Mouse (Mus musculus) ovary, postnatal 36 days (tissue): ENCODE measurements at regions not wholly inside any gene's neighbourhood (a gene's known extent, or its start where the extent isn't known, plus 50 kb on each side); places are given as distances from the start of the nearest gene placed in this dataset.

Experiments
- DNase-seq: peaks from one replicate; pipeline ENCODE4 v3.0.0; 2022; ENCODE audit warnings: low spot score, mixed read lengths

DNA sequence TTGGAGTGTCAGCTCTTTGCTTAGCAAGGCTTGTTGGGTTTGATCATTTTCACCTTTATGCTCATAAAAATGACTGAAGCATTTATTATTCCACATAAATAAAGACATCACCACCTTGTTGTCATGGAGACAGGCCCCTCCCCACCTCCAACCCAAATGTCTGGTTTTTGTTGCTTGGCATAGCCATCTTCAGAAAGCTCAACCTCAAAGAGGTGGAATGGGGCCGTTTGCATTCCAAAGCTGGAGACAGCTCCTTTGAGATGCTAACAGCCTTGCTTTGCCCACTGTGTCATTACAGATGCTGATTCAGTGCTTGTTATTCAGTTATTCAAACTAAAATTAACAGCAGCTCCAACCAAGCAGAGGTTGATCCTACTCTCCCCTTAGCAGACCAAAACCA lies 51.9 kb upstream of the Lgalsl start:
- DNase-seq, result no peak

DNA sequence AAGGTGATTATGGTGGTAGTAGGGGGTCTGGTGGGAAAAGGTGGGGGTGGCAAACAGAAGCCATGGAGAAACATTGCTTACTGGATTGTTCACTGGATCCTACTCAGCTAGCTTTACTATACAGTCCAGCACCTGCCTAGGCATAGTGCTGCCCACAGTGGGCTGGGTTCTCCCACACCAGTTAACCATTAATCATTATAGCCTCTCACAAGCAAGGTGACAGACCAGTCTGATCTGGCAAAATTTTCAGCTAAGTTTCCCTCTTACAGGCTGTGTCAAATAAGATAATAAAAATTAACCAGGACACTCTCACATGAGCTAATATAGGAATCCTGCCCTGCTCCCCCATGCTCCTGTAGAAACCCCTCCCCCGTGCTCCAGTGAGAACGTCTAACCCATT lies 53.1 kb upstream of the Lgalsl start:
- DNase-seq, result no peak

DNA sequence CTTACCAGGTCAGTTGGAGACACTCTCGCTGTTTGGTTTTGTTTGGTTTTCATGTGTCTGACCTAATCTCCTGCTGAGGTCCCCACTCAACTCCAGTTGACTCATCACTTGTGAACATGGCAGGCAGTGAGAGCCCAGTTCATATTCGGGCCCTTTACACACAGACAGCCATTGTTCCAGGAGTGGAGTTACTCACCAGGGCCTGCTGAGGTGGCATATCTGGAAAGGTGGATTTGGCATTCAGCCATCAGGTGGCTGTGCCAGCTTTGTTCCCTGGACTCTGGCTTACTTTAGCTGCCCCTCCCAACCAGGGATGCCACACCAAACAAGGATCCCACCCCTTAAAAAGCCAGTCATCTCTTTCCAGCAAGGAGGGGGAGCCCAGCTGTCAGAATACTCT lies 56.2 kb upstream of the Lgalsl start:
- no peak for DNase-seq

DNA sequence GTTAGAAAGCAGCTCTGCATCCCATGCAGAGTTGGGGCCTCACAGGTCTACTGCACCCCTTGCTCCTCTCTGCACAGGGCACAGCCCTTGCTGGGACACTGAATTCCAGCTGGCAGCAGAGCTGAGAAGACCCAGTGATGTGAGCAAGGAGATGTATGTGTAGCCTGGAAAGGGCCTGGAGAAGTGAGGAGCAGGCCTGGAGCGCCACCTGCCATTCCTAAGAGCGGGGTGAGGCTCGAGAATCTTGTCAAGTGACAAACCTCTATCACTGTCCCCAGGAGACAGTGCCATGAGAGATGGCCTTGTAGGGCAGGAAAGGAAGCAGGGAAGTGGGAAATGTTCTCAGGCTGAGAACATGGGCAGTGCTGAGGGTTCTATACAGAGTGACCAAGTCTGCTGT lies 59.6 kb upstream of the Lgalsl start:
- no peak for DNase-seq

DNA sequence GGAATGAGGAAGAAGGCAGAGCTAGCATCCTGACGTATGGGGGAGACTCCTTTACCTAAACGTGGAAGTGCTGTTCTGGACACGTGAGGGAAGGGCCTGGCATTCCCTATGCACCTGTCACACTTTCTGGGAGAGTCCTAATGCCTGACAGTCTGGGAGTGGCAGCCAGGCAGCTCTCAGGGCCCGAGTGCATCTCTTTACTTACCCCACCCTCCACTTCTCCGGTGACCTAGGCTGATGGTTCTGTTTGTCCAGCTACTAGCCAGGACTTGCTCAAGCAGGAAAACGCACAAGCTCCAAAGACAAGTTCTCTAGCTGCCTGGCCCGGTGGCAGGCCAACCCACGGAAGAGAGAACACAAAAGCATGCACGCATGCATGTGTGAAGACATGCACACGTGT lies 60.9 kb upstream of the Lgalsl start:
- DNase-seq, result no peak

DNA sequence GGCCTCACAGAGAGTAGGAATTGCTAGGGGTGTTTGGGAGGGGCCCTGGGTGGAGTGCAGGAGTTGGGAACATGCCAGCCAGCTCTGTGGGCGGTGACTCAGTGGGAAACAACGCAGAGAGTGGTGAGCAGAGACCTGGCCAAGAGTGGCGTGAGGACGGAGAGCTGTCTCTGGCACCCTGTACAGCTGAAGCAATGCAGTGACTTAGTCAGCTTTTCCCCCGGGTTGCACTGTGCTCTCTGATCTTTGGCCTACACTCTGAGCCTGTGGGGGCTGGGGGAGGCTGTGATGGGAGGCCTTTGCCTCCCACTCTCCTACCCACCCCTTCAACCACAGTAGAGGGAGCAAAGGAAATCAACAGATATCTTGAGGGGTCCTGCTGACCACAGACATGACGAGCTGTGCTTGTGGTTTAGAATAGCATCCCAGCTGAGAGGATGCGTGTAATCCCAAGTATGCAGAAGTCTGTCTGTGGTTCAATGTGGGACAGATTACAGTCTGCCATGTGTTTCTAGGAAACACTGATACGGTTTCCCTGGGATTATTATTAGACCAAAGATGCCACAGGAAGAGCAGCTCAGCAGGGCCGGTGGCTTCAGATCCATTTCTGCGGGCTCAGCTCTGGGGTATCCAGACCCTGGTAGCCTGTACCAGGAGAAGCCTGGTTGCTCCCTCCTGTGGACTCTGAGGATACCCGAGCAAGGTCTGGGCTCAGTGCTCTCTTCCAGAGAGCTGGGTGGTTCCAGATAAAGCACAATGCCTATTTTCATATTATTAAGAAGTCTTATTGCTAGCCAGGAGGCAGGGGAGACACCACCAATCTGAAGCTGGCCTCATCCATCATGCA lies 65.6 kb upstream of the Lgalsl start:
- DNase-seq, result peak; percentile 48

DNA sequence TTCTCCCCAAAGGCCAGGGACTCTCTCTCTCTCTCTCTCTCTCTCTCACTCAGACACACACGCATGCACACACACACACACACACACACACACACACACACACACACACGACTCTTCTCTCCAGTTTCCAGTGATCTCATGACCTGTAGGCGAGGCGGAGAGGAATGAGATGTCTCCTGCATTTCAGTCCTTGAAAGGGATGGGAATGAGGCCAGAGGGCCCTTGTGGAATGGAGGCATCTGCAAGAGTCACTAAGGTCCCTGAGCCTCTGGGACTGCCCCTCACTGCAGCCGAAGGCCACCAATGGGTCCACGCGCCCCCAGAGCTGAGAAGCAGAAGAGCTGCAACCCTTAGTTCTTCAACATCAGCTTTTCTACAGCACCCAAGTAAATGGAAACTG lies 66.6 kb upstream of the Lgalsl start:
- DNase-seq, result no peak

DNA sequence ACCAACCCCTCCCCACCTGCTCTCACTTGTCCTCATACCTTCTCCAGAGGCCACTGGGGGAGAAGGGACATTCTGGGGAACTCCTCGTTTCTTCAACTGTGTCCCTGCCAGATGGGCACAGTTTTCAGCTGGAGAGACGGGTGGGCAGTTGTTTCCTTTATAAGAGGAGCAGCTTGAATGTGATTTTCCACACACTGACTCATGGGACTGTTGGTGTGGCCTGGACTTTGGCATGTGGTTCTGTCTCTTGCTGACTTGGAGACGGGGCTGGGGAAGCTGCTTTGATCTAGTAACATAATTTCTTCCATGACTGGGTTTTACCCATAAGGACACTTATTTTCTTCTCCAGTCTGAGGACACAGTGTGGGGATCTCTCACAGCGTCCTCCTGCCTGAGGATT lies 67.7 kb upstream of the Lgalsl start:
- no peak for DNase-seq

DNA sequence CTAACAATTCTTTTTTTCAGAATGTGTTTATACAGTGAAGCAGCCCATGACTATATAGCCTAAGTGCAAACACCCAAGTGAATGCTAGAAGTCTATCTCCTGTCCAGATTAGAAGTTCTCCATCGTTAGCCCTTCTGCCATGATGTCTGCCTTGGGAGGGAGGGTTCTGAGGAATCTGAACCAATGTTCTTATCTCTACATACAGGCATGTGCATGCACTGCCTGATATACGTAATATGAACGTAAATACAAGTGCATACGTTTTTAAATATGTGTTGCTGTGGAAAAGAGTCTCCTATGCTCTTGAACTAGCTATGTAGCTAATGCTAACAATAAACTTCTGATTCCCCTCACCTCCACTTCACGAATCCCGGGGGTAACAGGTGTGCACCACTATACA lies 68.9 kb upstream of the Lgalsl start:
- DNase-seq, result no peak

DNA sequence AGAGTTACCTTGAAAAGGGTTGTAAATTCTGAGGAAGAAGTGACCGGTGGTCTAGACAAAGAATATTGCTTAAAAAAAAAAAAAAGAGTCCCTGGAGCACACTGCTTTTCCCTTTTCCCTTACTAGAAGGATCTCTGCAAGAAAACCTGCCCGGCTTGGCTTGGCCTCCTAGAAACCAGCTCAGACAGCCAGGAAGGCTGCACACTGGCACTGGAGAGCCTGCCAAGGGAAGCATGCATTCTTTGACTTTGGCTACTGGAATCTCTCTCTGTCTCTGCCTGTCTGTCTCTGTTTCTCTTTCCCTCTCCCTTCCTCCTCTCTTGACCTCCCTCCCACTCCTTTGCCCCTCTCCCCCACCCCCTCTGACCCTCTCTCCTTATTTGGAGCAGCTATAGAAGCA lies 71.1 kb upstream of the Lgalsl start:
- DNase-seq, result no peak

DNA sequence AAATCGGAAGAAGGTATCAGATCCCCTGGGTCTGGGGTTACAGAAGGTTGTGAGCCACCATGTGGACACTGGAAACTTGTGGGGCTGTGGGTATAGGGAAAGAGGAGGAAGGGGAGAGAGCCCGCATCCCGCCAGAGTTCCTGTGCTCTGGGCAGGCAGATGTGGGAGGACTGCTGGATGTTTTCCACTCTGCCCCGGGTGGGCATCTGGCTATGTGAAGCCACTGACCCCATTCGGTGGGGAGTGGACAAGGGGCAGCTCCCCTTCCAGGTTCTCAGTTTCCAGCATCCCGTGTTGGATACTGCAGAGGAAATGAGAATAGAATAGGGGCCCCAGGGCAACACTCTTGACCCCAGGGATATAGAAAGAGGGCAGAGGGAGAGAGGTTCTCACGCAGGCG lies 72.1 kb upstream of the Lgalsl start:
- no peak for DNase-seq

DNA sequence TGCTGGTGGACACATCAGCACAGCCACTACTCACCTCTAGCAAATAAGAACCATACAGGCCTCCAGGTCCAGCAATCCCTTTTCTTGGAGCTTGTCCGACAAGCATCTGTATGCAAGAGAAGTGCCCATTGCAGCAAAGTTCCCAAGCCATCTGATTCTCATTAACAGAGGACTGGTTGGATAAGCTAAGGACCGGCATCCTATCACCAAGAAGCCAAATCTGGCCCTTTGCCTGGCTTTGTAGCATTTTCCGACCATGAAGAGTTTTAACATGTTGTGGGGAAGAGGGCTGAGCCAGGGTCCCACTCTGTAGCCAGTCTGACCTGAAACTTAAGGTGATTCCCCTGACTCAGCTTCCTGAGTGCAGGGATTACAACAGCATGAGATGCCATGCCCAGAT lies 77.1 kb upstream of the Lgalsl start:
- DNase-seq, result no peak

DNA sequence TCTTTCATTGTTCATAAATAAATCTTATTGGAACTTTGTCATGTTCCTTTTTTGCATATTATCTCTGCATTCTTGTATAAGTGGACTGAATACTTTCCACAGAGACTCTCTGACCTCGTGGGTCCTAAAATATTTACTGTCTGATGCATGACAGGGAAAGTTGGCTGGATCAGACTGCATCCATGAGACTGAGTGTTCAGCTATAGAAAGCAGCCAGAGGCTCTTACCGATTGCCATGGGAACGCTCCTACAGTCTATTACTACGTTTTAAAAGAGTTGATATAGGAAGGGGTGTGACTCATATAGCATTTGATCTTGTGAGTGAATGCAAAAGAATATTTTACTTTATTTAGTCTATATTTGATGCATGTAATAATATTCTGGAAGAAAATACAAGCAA lies 77.6 kb upstream of the Lgalsl start:
- no peak for DNase-seq

DNA sequence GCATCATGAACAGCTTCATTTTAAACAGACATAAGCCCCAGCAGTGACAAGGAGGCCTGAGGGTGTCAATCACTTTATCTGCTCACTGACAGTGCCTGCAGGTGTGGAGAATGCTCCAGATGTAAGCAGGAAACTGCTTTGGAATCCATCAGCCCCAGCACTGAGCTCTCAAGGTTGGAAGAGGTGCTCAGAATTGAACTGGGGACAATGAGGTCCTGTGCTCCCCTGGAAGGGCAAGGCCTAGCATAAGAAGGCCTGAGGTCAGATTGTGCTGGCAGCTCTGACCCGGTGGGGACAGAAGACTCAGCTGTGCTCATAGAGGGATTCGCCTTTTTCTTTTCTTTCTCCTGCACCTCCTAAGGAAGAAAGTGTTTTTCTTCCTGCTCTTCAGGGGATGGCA lies 82.2 kb upstream of the Lgalsl start:
- DNase-seq, result no peak

DNA sequence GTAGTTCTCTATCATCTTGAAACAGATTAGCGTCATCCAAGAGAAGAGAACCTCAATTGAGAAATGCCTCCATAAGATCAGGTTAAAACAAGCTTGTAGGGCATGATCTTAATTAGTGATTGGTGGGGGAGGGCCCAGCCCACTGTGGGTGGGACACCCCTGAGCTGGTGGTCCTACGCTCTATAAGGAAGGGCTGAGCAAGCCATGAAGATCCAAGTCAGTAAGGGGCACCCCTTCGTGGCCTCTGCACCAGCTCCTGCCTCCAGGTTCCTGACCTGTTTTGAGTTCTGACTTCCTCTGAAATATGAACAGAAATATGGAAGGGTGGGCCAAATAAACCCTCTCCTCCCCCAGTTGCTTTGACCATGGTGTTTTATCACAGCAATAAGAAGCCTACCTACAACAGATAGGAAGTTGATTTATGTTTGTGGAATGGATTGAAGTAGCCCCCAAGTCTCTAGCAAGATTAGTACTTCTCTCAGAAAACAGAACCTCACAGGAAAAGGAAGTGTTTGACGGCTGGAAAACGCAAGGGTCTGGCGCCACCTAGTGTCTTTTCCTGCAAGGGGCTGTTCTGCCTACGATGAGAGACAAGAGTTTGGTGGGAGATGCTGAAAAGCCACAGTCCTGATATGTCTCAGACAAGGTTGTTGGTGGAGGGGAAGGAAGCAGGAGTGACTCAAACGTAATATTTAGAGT lies 82.9 kb upstream of the Lgalsl start:
- DNase-seq, result peak; percentile 76

DNA sequence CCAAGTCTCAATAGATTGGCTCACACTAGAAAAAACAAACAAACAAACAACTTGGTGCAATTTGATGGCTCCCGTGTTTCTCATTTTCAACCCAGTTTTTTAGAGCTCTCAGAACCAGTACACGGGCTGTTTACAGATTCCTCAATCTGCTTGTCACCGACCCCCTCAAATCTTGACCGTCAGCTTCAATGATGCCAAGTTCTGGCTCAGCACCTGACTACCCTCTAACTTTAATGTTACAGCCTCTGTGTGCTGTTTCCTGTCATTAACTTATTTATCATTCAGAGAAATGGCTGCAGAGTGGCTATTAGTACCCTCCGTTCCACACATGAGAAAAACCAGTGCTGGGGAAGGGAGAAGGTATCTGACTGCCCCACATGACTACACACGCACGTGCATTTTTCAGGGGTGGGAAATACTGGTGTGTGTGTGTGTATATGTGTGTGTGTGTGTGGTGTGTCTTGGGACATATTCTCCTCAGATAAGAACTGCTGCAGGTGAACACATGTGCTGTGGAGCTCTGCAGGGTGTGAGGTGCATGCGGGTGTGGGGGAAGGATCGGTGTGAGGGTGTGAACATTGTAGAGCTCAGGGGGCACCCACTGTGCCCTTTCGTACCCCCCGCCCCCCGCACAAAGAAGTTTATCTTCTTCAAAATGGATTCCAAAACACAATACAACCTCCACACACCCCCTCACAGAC lies 83.6 kb upstream of the Lgalsl start:
- DNase-seq, result no peak

DNA sequence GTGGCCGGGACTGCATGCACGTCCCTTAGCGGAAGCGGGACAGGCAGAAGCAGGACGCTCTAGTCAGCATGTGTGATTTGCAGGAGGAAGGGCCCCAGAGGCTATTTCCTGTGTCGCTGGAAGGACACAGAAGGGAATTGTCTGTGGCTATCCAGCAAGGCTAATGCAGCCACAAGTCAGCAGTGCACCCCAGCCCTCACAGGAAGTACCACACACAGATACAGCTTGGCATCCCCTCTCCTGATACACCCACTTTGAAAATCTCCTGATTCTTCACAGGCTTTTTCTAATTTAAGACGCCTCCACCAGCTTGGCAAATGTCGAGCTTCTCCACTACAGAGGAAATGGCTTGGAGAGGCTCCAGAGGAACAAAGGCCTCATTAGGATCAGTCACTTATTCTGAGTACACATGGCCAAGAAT lies 84.3 kb upstream of the Lgalsl start:
- peak; percentile 21 for DNase-seq

DNA sequence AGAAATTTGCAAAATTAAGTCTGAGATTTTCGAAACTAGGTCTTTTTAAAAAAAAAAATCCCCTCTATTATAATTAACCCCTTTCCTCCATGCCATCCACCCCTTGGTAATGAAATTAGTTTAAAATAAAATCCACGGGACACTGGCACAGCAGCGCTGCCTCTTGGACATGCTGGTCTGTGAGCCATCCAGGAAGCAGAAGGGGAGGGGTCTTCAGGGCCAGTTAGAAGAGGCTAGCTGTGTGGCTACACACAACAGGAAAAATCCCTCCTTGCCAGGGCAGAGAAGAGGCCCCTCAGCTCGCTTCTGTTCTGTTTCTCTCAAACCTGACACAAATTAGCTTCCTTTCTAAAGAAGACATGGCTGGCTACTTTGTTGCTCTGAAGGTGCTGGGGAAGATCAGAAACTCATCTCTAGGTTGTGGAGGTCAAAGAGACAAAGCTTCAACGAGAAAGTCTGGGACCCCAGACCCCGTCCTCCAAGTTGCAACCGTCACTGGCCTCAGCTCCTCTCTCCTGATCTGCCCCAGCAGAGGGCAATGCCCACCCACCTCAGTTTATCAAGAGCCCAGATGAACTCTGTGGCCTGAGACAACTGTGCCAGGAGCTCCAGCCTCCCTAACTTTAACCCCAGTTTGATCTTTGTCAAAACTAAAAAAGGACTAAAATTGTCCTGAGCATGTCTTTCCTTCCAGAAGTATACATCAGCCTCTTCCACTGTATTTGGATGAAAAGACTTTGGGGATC lies 85.0 kb upstream of the Lgalsl start:
- DNase-seq, result no peak

DNA sequence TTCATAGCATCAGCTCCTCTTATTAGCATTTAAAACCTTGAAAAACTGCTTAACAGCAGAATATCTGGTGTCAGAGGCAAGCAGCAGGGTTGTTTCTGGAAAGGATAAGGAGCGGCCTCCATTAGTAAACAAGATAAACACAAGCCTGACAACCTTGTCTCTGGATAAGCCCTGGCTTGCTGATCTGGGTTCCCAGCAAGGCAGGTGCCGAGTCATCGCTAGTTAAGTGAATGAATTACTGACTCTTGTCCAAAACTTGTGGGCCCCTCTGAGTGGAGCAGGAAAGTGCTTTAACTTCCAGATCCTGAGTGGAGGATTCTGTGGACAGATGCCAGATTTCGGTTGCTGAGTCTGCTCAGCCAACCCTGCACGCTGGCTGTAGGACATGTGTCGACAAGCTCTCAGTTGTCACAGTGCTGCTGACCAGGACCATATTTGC lies 85.6 kb upstream of the Lgalsl start:
- DNase-seq, result peak; percentile 20

DNA sequence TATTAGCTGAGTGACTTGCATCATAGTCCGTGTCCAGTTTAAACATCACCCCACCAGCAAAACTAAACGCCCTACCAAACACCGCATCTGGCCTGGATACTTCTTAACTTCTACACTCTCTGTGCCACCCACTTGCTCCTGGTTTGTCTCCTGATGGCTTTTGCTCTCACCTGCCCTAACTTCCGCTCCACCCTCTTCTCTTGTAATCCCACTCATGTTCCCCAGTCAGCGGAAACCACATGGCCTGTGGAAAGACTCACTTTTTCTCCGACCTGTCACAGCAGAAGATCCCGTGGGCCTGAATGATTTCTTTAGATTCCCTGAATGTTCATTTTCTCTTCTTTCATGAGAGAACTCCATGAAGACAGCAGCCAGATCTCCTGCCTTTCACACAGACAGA lies 86.1 kb upstream of the Lgalsl start:
- DNase-seq, result no peak

DNA sequence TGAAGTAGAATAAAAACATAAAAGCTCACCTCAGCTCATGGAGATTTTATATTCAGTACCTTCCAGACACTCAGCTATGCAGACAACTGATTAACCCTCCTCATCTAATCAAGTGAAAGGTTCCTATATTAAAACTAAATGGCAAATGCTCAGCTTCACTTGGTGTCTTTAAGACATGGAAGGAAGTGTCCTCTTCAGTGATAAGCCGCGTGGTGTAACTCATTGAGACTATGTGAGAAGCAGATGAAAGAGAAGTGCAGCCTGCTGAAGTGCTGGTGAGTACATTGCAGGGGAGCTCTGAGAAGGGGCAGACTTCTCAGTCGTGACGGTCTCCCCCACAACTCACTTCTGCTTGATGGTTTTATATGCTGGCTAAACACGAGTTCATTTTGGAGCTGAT lies 86.6 kb upstream of the Lgalsl start:
- no peak for DNase-seq

DNA sequence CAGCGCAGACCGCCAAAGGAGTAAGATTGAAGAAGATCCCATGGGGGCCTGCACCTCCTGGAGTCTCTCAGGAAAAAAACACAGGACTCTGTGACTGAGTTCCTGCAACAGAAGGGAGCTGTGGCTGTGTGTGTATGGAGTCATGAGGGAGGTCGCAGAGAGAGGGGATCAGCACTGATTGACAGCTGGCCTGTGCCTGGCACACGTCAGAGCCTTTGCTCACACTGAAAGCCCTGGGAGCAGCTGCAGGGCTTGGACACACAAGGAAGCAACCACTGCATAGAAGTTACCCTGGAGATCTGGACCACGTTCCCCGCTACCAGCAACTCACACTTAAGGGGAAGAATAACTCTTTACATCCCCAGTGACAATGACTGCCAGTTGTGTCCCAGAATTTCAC lies 92.3 kb upstream of the Lgalsl start:
- no peak for DNase-seq
